Mouse (Mus musculus) heart, adult 2 months (tissue): ENCODE results near the gene Trem1.

Experiments used
- CTCF ChIP-seq: fragments of 200-600 bp; IDR thresholded peaks from 2 replicates; pipeline ENCODE4 v1.8.1; 2022; ENCODE audit warnings: antibody characterized with exemption, mild to moderate bottlenecking, moderate library complexity
- EP300 ChIP-seq: fragments of 200-500 bp; IDR thresholded peaks from 2 replicates; pipeline ENCODE4 v1.6.1; 2011; ENCODE audit warnings: low read depth, low read length, control low read depth; ENCODE audit not compliant: insufficient read depth

GRCm38 (mm10) chr17:48261868-48262267 is 29.3 kb downstream of the Trem1 start:
- TF ChIP-seq EP300 (no peak), CTCF (no peak)
